Mouse (Mus musculus) limb, embryonic 14.5 days (tissue): ENCODE measurements around the gene Tnrc6a. TPM values are rescaled to one million over a fixed set of nuclear protein-coding genes. Genes with fewer than 3 reads are reported as not detected.

Source experiments
- ATAC-seq: fragments of 200-750 bp; cut with Nextera tagmentation; 2 replicates; pipeline ENCODE4 v1.8.0; 2017; ENCODE audit warnings: low read depth, moderate number of reproducible peaks, moderate TSS enrichment; ENCODE audit not compliant: low FRiP score
- DNase-seq: peaks from one replicate; pipeline ENCODE4 v3.0.0-alpha.2; 2015; ENCODE audit warnings: low spot score
- H3K27ac ChIP-seq: fragments of 300-500 bp; sonication (generic); replicated peaks from 2 replicates; pipeline ENCODE4 v1.5.1; 2014; ENCODE audit warnings: low read depth, mild to moderate bottlenecking, low read length, moderate library complexity, mixed read lengths
- H3K27me3 ChIP-seq: fragments of 300-500 bp; sonication (generic); 2 replicates; pipeline ENCODE4 v1.6.1; 2014; ENCODE audit warnings: low read length, mixed read lengths; ENCODE audit not compliant: control insufficient read depth, insufficient read depth
- H3K36me3 ChIP-seq: fragments of 300-500 bp; sonication (generic); 2 replicates; pipeline ENCODE4 v1.6.1; 2014; ENCODE audit warnings: mild to moderate bottlenecking, low read length, moderate library complexity, mixed read lengths; ENCODE audit not compliant: control insufficient read depth, insufficient read depth
- H3K4me1 ChIP-seq: fragments of 300-500 bp; sonication (generic); 2 replicates; pipeline ENCODE4 v1.6.1; 2014; ENCODE audit warnings: antibody characterized with exemption, low read length, mixed read lengths; ENCODE audit not compliant: control insufficient read depth, insufficient read depth
- H3K4me2 ChIP-seq: fragments of 300-500 bp; sonication (generic); replicated peaks from 2 replicates; pipeline ENCODE4 v1.6.1; 2014; ENCODE audit warnings: low read depth, mild to moderate bottlenecking, low read length, moderate library complexity; ENCODE audit not compliant: severe bottlenecking
- H3K4me3 ChIP-seq: fragments of 300-500 bp; sonication (generic); replicated peaks from 2 replicates; pipeline ENCODE4 v1.5.1; 2014; ENCODE audit warnings: low read length
- H3K9ac ChIP-seq: fragments of 300-500 bp; sonication (generic); 2 replicates; pipeline ENCODE4 v1.6.1; 2014; ENCODE audit warnings: mild to moderate bottlenecking, low read depth, low read length, moderate library complexity; ENCODE audit not compliant: severe bottlenecking
- H3K9me3 ChIP-seq: fragments of 300-500 bp; sonication (generic); 2 replicates; pipeline ENCODE4 v1.6.1; 2016; ENCODE audit warnings: low read length; ENCODE audit not compliant: control insufficient read depth
- POLR2A ChIP-seq: fragments of 200-500 bp; IDR thresholded peaks from 2 replicates; pipeline ENCODE4 v1.8.0; 2012; ENCODE audit warnings: inconsistent platforms, mild to moderate bottlenecking, moderate library complexity, borderline replicate concordance; ENCODE audit not compliant: insufficient read depth, insufficient read length; ENCODE audit errors: extremely low read depth
- WGBS: fragments of 180-500 bp; shearing (Covaris S2); extraction: QIAGEN DNeasy Blood & Tissue Kit; methylation state at CpG from one replicate; pipeline ENCODE4 v1.1.7; 2014; 5-methylcytosine and 5-hydroxymethylcytosine counted together
- polyA plus RNA-seq, 2 experiments: library from polyadenylated mRNA; depleted of rRNA in 1 of 2; stranded (reverse) in 1 of 2; unstranded in 1 of 2; fragments of >200 nt; fragmentation: Nextera tagmentation in 1 of 2; extraction: Ambion mirVana in 1 of 2; gene quantifications; 2 replicates each; pipeline versions ENCODE4 v1.2.1 to v1.2.3; 2012 to 2014

The Tnrc6a gene
- polyA plus RNA-seq, 2 experiments: 44.3 to 62.3 TPM

GRCm38 (mm10) chr7:123189762-123190161 lies 66.1 kb downstream of the Tnrc6a start:
- no peak overlapping the region for H3K9ac ChIP-seq
- H3K4me3 ChIP-seq: no peak overlapping the region
- H3K27ac ChIP-seq: no peak overlapping the region
- TF ChIP-seq POLR2A: no peak
- H3K36me3 ChIP-seq: peaks cover 93% of the 10 kb centered on the region
- WGBS: 96% methylated on average over 8 of the region's 8 CpGs
- ATAC-seq: no peak
- no peaks in the 10 kb centered on the region for H3K27me3 ChIP-seq
- no peaks in the 10 kb centered on the region for H3K4me1 ChIP-seq
- no peak overlapping the region for H3K4me2 ChIP-seq
- no peaks in the 10 kb centered on the region for H3K9me3 ChIP-seq
- no peak for DNase-seq

GRCm38 (mm10) chr7:123191731-123192130 lies 68.0 kb downstream of the Tnrc6a start:
- 93% methylated on average over 5 of the region's 5 CpGs for WGBS
- no peak overlapping the region for H3K4me2 ChIP-seq

GRCm38 (mm10) chr7:123193201-123193600 lies 69.5 kb downstream of the Tnrc6a start:
- WGBS: 93% methylated on average over 12 of the region's 12 CpGs
- DNase-seq: no peak

More at GRCm38 (mm10) chr7:123191731-123192130, 68.0 kb downstream of the Tnrc6a start:
- H3K27ac ChIP-seq: no peak overlapping the region
- no peaks in the 10 kb centered on the region for H3K9me3 ChIP-seq
- H3K4me1 ChIP-seq: no peaks in the 10 kb centered on the region
- DNase-seq (no peak), ATAC-seq (no peak)
- no peak for TF ChIP-seq POLR2A
- no peak overlapping the region for H3K9ac ChIP-seq
- peaks cover 81% of the 10 kb centered on the region for H3K36me3 ChIP-seq
- H3K27me3 ChIP-seq: no peaks in the 10 kb centered on the region
- H3K4me3 ChIP-seq: no peak overlapping the region

GRCm38 (mm10) chr7:123194696-123195095 lies 71.0 kb downstream of the Tnrc6a start:
- no peak overlapping the region for H3K4me3 ChIP-seq
- H3K9me3 ChIP-seq: no peaks in the 10 kb centered on the region
- H3K4me2 ChIP-seq: no peak overlapping the region
- no peaks in the 10 kb centered on the region for H3K27me3 ChIP-seq
- H3K36me3 ChIP-seq: peaks cover 54% of the 10 kb centered on the region
- no peak overlapping the region for H3K27ac ChIP-seq
- TF ChIP-seq POLR2A: no peak
- ATAC-seq (no peak), DNase-seq (no peak)
- H3K9ac ChIP-seq: no peak overlapping the region
- no peaks in the 10 kb centered on the region for H3K4me1 ChIP-seq
- 91% methylated on average over 8 of the region's 8 CpGs for WGBS

More at GRCm38 (mm10) chr7:123193201-123193600, 69.5 kb downstream of the Tnrc6a start:
- Histone ChIP-seq H3K27ac (no peak overlapping the region), H3K9me3 (no peaks in the 10 kb centered on the region), H3K27me3 (no peaks in the 10 kb centered on the region), H3K36me3 (peaks cover 68% of the 10 kb centered on the region), H3K4me3 (no peak overlapping the region), H3K9ac (no peak overlapping the region), H3K4me2 (no peak overlapping the region), H3K4me1 (no peaks in the 10 kb centered on the region)
- TF ChIP-seq POLR2A: no peak
- ATAC-seq: no peak

GRCm38 (mm10) chr7:123196432-123196831 lies 72.7 kb downstream of the Tnrc6a start:
- no peak for ATAC-seq
- Histone ChIP-seq H3K9ac (no peak overlapping the region), H3K27me3 (no peaks in the 10 kb centered on the region), H3K27ac (no peak overlapping the region), H3K9me3 (no peaks in the 10 kb centered on the region), H3K36me3 (peaks cover 37% of the 10 kb centered on the region), H3K4me2 (no peak overlapping the region), H3K4me1 (no peaks in the 10 kb centered on the region), H3K4me3 (no peak overlapping the region)
- no peak for DNase-seq
- 94% methylated on average over 5 of the region's 5 CpGs for WGBS
- no peak for TF ChIP-seq POLR2A

GRCm38 (mm10) chr7:123198695-123199094 lies 75.0 kb downstream of the Tnrc6a start:
- H3K4me3 ChIP-seq: no peak overlapping the region
- DNase-seq: no peak
- no peak overlapping the region for H3K4me2 ChIP-seq
- no peak for ATAC-seq
- no peaks in the 10 kb centered on the region for H3K27me3 ChIP-seq
- no peak overlapping the region for H3K27ac ChIP-seq
- no peak for TF ChIP-seq POLR2A
- peaks cover 16% of the 10 kb centered on the region for H3K36me3 ChIP-seq
- H3K9me3 ChIP-seq: no peaks in the 10 kb centered on the region
- 73% methylated on average over 10 of the region's 10 CpGs for WGBS
- H3K9ac ChIP-seq: no peak overlapping the region
- no peaks in the 10 kb centered on the region for H3K4me1 ChIP-seq
